Mouse (Mus musculus) brain, adult 2 months (tissue): ENCODE results near the gene Gm11232.

Source experiments
- DNase-seq: peaks from one replicate; pipeline ENCODE4 v3.0.0; 2011; ENCODE audit warnings: low read depth, low spot score

Gene Gm11232

DNA sequence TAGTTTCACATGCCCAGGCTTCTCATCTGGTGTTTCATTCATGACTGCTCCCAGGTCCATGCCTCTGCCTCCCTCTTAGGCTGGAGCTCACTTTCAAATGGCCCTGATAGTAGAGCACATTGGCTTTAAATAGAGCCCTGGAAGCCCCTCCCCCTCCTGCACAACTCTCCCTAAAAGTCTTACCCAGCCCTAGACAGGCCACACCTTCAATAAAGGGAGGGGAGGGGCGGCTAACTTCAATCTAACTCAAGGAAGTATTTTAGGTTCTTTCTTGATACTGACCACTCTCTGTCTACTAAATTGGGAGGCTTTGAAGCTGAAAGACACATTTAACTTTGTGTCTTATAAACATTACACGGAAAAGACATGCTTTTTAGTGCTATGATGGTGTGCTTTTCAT, at the start of gene Gm11232:
Gene Gm11232 (minus strand): TSS at position 101 of the 400 bp plus-strand sequence.
- no peak for DNase-seq

DNA sequence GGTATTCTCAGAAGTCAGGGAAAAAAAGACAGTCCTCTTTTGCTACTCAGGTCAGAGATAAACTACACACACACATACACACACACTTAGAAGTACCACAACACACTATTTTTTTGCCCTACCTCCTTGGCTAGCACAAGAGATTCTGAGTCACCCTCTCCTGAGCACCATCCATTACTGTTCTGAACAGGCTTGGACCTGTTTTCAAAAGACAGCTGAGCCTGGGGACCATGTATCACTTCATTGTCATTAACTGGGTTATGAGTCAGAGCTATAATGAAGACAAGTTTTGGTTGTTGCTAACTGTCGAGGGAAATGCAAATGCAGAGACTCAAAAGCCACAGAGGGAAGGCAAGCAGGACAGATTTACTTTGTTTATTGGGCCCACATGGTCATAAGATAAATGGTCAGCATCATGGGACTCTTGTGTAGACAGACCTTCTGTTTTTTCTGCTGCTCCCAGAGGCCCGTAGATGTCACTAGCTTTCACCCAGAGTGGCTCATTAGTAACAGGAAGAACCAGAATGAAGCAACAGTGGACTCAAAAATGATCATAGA, 48.3 kb upstream of the Gm11232 start:
- peak; percentile 13 for DNase-seq

DNA sequence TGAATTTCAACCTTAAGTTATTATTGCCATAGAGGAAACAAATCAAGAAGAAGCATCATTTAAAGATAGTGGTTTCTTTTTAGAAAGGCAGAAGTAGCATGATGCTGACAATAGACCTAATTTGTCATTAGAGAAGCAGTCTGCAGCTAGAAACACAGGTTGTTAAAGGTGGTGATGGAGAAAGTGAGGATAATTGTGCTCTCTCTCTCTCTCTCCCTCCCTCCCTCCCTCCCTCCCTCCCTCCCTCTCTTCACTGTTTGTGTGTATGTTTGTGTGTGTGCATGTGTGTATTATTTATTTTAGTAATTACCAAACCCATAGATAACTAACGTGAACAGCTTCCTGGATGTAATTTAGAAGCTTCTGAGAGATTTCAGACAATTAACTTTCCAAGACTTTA, 7.8 kb upstream of the Gm11232 start:
- DNase-seq: no peak

DNA sequence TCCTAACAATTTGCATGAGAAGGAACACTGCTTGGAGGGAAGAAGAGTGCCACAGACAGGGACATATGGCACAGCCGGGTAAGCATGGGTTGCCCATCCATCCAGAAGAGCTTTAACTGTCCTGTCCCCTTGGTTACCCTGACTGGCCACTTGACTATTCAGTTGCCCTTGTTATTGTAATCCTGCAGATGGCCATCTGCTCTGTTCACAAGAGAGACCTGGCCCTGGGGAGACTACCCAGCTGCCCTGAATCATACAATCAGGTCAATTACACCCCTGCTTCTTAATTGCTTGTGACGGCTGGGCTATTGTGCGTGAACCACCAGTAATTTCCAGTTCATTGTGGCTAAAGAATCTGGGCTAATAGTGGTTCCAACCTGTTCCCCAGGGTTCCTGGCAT, 7.3 kb upstream of the Gm11232 start:
- peak; percentile 87 for DNase-seq

GRCm38 (mm10) chr4:71756441-71757221, 1.1 kb downstream of the Gm11232 start:
- no peak for DNase-seq

GRCm38 (mm10) chr4:71745741-71746140, 12.0 kb downstream of the Gm11232 start:
- DNase-seq: no peak

GRCm38 (mm10) chr4:71736529-71736928, 21.2 kb downstream of the Gm11232 start:
- DNase-seq: no peak

DNA sequence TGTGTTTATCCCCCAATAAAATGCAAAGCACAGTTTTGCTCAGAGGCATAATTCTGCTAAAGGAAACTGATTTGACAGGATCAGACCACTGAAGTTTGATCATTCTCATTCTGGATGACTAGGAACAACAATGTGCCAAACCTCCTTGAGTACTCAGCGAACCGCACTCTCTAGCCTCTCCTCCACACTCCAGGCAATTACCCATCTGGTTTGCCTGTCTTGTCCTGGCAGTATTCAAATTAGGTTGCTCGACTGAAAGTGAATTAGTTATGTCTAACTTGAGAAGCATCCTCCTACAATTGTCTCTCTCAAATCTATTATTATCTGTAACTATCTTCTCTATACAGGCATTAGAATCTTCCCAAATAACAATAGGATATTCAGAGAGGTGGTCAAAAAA, 22.5 kb downstream of the Gm11232 start:
- peak; percentile 57 for DNase-seq

DNA sequence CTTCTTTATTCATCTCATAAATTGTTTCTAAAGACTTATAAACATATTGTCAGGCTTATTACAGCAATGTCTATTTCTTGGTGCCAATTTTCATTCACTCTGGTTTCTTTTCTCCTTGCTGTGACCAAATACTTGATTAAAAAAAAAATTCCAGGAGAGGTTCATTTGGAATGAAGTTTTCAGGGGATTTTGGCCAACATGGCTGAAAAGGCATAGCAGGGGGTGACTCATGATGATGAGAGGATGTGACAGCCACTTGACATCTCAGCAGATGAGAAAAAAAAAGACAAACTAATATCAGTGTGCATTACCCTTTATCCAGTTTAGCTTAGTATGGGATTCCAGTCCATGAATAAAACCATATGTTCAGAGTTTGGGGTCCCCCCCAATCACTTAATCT, 28.4 kb downstream of the Gm11232 start:
- no peak for DNase-seq

DNA sequence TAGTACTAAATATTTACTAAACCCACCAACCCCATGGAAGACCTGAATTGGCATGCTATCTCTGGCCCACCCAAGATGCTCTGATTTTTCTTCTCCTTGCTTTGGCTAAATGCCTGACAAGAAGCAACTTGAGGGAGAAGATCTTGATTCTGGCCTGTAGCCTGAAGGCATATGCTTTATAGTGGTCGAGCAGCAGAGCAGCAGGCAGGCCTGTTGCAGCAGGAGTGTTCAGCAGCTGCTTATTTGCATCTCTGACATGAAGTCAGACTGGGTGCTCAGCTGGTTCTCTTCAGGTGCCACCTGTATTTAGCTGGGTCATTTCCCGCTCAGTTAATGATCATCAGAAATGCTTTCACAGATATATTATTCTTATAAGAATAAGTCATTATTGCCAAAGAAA, 30.2 kb downstream of the Gm11232 start:
- no peak for DNase-seq

- DNase-seq: no peak
Measured at GRCm38 (mm10) chr4:71727056-71727455, 30.7 kb downstream of the Gm11232 start.

DNA sequence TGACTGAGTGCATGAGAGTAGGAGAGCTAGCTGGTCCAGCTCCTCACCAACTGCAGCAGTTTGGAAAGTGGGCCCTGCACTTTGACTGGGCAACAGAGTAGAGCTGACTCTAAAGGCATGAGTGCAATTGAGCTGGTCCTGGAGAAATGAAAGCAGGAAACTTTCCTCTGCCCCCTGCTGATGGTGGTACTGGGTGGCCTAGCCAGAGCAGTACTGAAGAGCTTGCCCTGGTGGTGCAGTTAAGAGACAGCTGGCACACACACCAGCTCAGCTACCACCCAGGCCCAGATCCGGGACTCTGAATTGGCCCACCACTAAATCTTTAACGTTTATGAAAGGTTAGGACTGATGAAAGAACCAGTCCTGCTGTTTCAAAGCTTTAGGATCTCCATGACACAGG, 31.9 kb downstream of the Gm11232 start:
- DNase-seq: no peak
